Mouse (Mus musculus): ENCODE results near the gene Ugcg.
A peak's percentile ranks its signal among the peaks of the same experiment; 100 is the strongest.

Ugcg gene

GRCm38 (mm10) chr4:59224889-59225288 lies 35.8 kb downstream of the Ugcg start:
- ATAC-seq (ENCODE audit: low TSS enrichment) = no peak

- no peak for ATAC-seq (ENCODE audit: low TSS enrichment)
Measured at GRCm38 (mm10) chr4:59227047-59227446, 38.0 kb downstream of the Ugcg start.

- no peak for ATAC-seq (ENCODE audit: low TSS enrichment)
Measured at GRCm38 (mm10) chr4:59228951-59229350, 39.9 kb downstream of the Ugcg start.

- ATAC-seq (ENCODE audit: low TSS enrichment) = no peak
Measured at GRCm38 (mm10) chr4:59231266-59232055, 42.4 kb downstream of the Ugcg start.

- no peak for ATAC-seq (ENCODE audit: low TSS enrichment)
Measured at GRCm38 (mm10) chr4:59234014-59234413, 45.0 kb downstream of the Ugcg start.

GRCm38 (mm10) chr4:59234451-59235216 lies 45.6 kb downstream of the Ugcg start:
- no peak for ATAC-seq (ENCODE audit: low TSS enrichment)

- no peak for ATAC-seq (ENCODE audit: low TSS enrichment)
Measured at GRCm38 (mm10) chr4:59236362-59236761, 47.3 kb downstream of the Ugcg start.

- 0 out of 2 replicates have a peak, but pooled peaks have one; percentile 38 for ATAC-seq (ENCODE audit: low TSS enrichment)
Measured at GRCm38 (mm10) chr4:59238641-59239311, 49.7 kb downstream of the Ugcg start.

GRCm38 (mm10) chr4:59239312-59239728 lies 50.3 kb downstream of the Ugcg start:
- ATAC-seq (ENCODE audit: low TSS enrichment) = no peak

GRCm38 (mm10) chr4:59240160-59240559 lies 51.1 kb downstream of the Ugcg start:
- ATAC-seq (ENCODE audit: low TSS enrichment) = no peak

- ATAC-seq (ENCODE audit: low TSS enrichment) = no peak
Measured at GRCm38 (mm10) chr4:59241096-59241495, 52.0 kb downstream of the Ugcg start.

- ATAC-seq (ENCODE audit: low TSS enrichment) = no peak
Measured at GRCm38 (mm10) chr4:59242221-59242620, 53.2 kb downstream of the Ugcg start.

GRCm38 (mm10) chr4:59243802-59244493 lies 54.9 kb downstream of the Ugcg start:
- ATAC-seq (ENCODE audit: low TSS enrichment) = no peak

GRCm38 (mm10) chr4:59244791-59245555 lies 55.9 kb downstream of the Ugcg start:
- ATAC-seq (ENCODE audit: low TSS enrichment) = no peak

GRCm38 (mm10) chr4:59245776-59246175 lies 56.7 kb downstream of the Ugcg start:
- no peak for ATAC-seq (ENCODE audit: low TSS enrichment)

GRCm38 (mm10) chr4:59247545-59247944 lies 58.5 kb downstream of the Ugcg start:
- no peak for ATAC-seq (ENCODE audit: low TSS enrichment)

- no peak for ATAC-seq (ENCODE audit: low TSS enrichment)
Measured at GRCm38 (mm10) chr4:59248035-59248434, 59.0 kb downstream of the Ugcg start.

GRCm38 (mm10) chr4:59252386-59253054 lies 63.5 kb downstream of the Ugcg start:
- ATAC-seq (ENCODE audit: low TSS enrichment) = peak; percentile 87

- 0 out of 2 replicates have a peak, but pooled peaks have one; percentile 9 for ATAC-seq (ENCODE audit: low TSS enrichment)
Measured at GRCm38 (mm10) chr4:59253055-59253434, 64.0 kb downstream of the Ugcg start.

GRCm38 (mm10) chr4:59254397-59254796 lies 65.3 kb downstream of the Ugcg start:
- no peak for ATAC-seq (ENCODE audit: low TSS enrichment)
